Mouse (Mus musculus) NIH3T3 (cell line): ENCODE results near the gene Utp3.

ENCODE experiments used
- DNase-seq: peaks from one replicate; pipeline ENCODE4 v3.0.0-alpha.2; 2012; ENCODE audit warnings: low read depth

Gene Utp3

GRCm38 (mm10) chr5:88574829-88575228, 20.6 kb downstream of the Utp3 start:
- no peak for DNase-seq

GRCm38 (mm10) chr5:88575506-88576338, 21.5 kb downstream of the Utp3 start:
- peak; percentile 72 for DNase-seq

GRCm38 (mm10) chr5:88580681-88581080, 26.4 kb downstream of the Utp3 start:
- DNase-seq = no peak

GRCm38 (mm10) chr5:88581343-88581742, 27.1 kb downstream of the Utp3 start:
- no peak for DNase-seq

- peak; percentile 27 for DNase-seq
Measured at GRCm38 (mm10) chr5:88583271-88584031, 29.2 kb downstream of the Utp3 start.

- DNase-seq = no peak
Measured at GRCm38 (mm10) chr5:88584061-88584460, 29.8 kb downstream of the Utp3 start.

GRCm38 (mm10) chr5:88586407-88587174, 32.3 kb downstream of the Utp3 start:
- DNase-seq = no peak

GRCm38 (mm10) chr5:88587211-88587934, 33.1 kb downstream of the Utp3 start:
- no peak for DNase-seq

GRCm38 (mm10) chr5:88588481-88588880, 34.2 kb downstream of the Utp3 start:
- DNase-seq = no peak

GRCm38 (mm10) chr5:88593421-88594172, 39.3 kb downstream of the Utp3 start:
- no peak for DNase-seq

GRCm38 (mm10) chr5:88594173-88594569, 39.9 kb downstream of the Utp3 start:
- DNase-seq = no peak

- no peak for DNase-seq
Measured at GRCm38 (mm10) chr5:88595537-88596455, 41.5 kb downstream of the Utp3 start.

GRCm38 (mm10) chr5:88598961-88599360, 44.7 kb downstream of the Utp3 start:
- no peak for DNase-seq

- DNase-seq = no peak
Measured at GRCm38 (mm10) chr5:88602030-88602429, 47.8 kb downstream of the Utp3 start.

- no peak for DNase-seq
Measured at GRCm38 (mm10) chr5:88602713-88603112, 48.5 kb downstream of the Utp3 start.

GRCm38 (mm10) chr5:88604046-88604445, 49.8 kb downstream of the Utp3 start:
- DNase-seq = no peak

- DNase-seq = no peak
Measured at GRCm38 (mm10) chr5:88604641-88605358, 50.5 kb downstream of the Utp3 start.
